Mouse (Mus musculus) brain, embryonic 18.5 days (tissue): ENCODE data around the gene Gm20917.
"Not testable (repeated sequence)": the region's sequence is repeated elsewhere in the genome, so short reads cannot be mapped to it uniquely, and the experiment has no call there.

Experiments used
- DNase-seq: peaks from one replicate; pipeline ENCODE4 v3.0.0-alpha.2; 2012; ENCODE audit warnings: low read depth, low spot score

Gene Gm20917

DNA sequence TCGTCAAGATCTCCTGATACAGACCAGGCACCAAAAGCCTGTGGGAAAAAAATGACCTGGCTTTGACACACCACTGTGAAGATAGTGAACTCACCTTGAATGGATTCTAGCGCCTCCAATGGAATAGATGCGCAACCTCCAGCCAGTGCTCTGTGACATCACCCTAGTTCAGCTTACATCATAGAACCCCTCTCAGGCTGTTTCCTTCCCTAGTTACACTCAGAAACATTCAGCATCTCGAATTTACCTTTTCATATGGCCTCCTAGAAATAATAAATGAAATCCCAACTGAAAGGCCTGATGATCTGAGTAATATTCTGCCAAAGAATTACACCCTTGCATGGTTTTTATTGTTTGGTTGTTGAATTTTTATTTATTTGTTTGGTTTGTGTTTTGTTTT lies at the start of gene Gm20917:
TSS of gene Gm20917 (minus strand) at position 101 of the 400 bp plus-strand sequence.
- DNase-seq: not testable (repeated sequence)
